Mouse (Mus musculus) lung, postnatal 14 days (tissue): ENCODE results near the gene Mgat4e.
"Not testable (repeated sequence)": the region's sequence is repeated elsewhere in the genome, so short reads cannot be mapped to it uniquely, and the experiment has no call there.

Experiments used
- DNase-seq: peaks from one replicate; pipeline ENCODE4 v3.0.0; 2021

Gene Mgat4e

DNA sequence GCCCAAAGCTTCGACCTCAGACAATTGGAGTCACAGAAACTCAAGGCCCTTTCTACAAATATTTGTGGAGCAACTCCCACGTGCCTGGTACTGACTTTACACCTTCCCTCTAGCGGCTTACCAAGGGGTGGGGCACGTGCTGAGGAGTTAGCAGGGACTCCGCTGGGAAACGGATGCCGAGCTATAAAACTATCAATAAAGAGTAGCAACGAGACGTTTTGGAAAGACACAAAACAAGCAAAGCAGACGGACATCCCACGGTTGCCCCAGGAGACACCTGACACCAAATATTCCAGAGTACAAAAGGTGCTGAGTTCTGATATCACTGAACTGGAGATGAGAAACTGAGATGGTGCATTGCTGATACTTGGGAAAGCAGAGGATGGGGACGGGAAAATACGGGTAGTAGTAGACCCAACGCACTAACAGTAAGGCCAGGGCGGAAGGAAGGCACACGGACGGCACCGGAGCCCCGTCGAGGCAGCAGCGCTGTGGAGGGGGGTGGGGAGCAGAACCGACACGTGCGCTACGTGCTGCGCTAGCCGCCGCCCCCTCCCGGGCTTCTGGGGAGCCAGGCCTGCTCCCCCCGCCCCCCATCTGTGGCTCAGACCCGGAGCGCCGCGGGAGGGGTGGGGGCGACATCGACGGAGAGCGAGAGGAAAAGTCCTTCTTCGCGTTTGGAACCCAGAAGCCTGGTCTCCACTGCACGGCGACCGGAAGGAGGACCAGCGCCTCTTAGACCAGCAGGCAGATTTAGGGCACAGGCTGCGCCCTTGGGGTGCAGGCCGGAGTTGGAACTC, 6.6 kb upstream of the Mgat4e start:
- DNase-seq = peak; percentile 32

DNA sequence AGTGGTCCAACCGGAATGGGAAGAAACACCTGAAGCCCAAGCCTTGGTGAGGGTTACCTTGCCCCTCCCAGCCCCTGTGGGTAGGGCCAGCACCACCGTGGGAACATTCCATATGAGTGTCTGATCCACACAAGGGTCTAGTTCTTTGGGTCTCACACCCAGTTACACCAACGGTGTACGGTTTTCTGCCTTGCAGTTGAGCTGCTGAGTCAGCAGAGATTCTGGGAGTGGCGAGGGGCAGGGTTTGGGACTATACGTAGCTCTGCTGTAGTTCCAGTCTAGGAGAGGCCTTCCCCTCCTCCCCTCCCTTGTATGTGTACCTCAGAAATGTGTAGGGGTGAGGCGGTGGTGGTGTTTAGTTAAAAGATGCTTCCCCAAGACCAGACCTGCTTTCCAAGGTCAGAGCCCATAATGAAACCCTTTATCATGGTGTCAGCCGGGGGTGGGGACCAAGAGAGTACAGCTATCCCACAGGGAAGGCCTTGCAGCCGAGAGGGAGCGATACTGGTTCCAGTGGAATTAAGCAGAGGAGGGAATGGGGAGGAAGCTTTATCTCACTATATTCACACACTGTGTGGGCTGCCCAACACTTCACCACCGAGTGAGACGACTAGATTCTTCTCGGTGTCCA, 5.9 kb upstream of the Mgat4e start:
- peak; percentile 38 for DNase-seq

DNA sequence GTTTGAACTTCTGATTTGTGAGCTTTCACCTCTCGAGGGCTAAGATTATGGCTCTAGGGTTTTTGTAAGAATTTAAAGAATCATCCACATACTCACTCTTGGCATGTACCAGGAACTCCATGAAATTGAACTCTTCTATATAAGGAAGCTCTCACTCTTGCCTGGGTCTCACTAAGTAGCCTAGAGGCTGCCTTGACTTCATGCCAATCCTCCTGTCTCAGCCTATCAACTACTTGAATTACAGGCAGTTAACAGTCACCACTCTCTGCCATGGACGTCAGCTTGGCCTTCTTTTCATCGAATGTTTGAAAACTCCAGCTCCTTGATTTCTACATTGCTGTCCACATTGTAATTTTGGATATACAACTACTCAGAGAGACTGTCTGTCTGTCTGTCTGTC, 2.9 kb upstream of the Mgat4e start:
- no peak for DNase-seq

DNA sequence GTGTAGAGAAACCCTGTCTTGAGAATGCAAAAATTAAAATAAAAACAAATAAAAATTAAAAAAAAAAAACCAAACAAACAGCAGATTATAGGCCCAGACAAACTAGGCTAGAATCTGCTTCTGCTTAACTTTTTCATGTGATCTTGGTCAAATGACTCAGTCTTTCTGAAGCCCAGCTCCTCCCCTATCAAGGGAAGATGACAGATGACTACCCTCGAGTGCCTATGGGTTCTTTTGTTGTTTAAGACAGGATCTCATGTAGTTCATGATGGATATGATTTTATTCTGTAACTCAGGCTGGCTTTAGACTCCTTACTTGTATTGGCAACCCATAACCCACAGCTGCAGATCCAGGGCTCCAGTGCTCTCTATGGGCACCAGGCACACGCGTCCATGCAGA, 2.4 kb upstream of the Mgat4e start:
- DNase-seq = no peak

DNA sequence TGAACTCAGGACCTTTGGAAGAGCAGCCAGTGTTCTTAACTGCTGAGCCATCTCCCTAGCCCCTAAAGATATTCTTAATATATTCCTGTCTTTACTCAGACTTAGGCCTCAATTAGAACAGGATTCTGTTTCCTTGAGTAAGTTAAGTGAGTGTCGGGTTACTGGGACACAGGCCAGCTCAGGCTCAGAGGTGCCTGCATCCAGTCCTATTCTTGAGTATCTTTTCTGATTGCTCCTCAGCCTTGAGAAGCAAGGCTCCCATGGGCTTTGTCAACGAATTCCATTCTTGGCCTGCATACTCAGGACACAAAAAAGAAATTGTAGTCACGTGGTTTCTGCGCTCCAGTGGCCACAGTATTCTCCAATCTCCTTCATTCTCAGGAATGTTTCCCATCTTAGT, 1.3 kb downstream of the Mgat4e start:
- no peak for DNase-seq

DNA sequence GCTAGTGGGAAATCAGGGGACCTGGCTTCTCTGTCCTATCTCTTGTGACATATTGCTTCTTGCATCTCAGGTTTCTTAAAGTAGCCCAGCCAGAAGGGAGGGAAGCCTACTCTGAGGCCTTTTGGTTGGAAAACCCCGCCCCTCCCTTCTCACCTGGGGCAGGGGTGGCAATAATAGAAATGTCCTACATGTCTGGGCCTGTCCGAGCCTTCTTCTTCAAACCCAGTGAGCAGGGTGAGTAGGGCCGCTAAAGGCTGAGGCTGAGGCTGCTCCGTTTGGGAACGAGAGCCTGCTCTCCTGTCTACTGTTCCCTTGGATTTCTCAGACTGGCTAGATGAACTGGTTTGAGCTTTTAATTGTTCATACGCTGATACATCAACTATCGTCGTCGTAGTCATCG, 8.9 kb downstream of the Mgat4e start:
- DNase-seq = no peak

DNA sequence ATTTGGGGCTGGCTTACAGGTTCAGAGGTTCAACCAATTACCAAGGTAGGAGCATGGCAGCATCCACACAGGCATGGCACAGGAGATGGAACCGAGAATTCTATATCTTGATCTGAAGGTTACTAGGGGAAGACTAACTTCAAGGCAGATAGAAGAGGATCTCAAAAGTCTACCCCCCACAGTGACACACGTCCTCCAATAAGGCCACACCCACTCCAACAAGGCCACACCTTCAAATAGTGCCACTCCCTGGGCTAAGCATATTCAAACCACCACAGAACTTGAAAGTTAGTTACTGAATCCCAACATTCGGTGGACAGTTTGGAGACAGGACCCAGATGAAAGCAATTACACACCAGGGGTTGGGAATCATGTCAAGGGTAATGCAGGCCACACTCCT, 14.0 kb downstream of the Mgat4e start:
- DNase-seq = no peak

DNA sequence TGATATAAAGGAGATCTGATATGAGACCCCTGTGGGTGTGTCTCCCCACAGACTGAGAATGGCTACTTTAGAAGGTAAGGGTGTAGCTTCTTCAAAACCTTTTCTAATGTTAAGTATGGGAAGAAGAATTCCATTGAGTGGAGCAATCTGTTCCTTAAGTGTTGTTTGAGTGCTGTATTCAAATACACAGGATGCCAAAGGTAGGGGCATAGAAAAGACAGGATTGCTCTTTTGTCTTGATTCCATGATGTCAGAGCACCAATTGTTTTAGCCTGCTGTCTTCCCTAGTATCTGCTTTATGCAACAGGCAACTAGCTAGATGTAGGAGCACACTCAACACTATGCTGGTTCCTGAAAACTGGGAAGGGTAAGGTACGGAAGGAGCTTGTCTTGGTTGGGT, 14.4 kb downstream of the Mgat4e start:
- DNase-seq = no peak

DNA sequence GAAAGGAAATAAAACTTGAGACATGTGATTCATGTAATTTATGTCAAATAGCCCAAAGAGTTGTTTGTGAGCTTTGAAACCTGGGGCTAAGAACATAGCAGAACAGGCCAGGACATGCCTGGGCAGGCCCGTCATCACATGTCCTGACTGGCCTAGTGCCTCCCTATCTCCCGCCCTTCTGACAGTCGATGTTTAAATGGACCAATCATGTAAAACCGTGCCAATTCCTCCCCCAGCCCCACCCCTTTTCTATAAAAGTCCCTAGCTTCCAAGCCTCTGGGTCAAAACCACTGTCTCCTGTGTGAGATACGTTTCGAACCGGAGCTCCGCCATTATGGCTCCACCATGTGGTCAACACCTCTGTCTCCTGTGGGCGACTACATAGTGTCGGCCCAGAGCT, 15.8 kb downstream of the Mgat4e start:
- DNase-seq = not testable (repeated sequence)

DNA sequence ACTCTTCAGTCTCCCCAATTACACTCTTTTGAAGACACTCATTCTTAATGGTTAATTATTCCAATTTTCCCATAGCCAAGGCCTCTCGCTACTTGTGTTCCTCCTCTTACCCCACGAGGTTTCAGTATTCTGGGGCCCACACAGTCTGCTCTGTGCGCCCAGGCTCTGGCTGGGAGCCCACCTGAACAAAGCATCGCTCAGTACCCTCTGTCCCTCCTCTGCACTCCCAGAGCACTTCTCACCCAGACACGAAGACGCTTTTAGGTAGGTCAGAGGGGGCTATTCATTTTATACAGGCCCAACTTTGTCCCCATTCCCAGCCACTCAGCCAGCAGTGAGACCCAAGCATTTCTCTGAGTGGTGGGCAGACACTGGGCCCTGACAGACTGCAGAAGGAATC, 18.9 kb downstream of the Mgat4e start:
- no peak for DNase-seq

DNA sequence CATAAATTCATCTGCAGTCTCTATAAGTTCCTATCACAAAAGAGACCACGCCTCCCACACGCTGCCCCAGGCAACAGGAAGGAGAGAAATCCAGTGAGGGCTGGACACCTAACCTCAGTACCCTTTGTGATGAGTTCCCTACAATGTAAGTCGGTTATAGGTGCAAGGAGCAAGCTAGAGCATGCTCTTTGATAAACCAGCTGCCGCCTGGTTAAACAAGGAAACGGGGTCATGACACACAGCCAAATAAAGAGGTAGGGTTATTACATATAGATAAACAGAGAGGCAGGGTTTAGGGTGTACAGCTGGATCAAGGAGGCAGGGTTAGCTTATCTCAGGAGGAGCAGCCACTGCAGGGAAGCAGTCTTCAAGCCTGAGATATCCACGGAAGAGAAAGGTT, 22.7 kb downstream of the Mgat4e start:
- DNase-seq = no peak

DNA sequence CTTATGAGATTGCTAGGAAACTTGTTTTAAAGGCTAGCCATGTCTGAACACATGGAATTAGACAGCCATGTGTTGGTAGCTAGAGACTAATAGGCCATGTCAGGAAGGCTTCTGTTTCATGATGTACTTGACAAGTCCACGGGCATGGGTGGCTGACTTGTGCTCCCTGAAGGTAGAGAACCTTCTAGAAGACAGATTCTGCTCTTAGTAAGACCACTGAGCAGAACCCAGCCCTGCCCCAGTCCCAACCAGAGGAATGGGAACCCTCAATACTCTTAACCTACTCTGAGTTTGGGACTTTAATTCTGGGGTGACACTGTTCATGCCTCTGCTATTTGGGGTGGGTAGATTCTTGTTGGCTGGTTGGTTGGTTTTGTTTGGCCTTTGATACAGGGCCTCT, 24.5 kb downstream of the Mgat4e start:
- DNase-seq = no peak

DNA sequence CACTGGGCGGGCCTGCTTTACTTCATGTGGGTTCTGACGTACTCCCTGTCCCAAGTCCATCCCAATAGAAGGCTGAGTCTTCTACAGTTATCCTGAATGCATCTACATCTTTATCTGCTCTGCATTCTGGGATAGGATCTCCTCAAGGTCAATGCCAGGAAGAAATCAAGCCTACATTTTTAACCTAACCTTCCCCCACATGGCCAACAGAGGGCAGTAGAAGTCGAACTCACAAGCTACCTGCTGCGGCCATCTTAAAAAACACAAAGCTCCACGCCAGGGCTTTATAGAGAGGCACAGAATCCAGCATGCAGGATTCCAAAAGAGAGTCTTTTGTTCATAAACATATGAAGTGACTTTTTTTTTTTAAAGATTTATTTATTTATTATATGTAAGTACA, 25.1 kb downstream of the Mgat4e start:
- DNase-seq = peak; percentile 27

DNA sequence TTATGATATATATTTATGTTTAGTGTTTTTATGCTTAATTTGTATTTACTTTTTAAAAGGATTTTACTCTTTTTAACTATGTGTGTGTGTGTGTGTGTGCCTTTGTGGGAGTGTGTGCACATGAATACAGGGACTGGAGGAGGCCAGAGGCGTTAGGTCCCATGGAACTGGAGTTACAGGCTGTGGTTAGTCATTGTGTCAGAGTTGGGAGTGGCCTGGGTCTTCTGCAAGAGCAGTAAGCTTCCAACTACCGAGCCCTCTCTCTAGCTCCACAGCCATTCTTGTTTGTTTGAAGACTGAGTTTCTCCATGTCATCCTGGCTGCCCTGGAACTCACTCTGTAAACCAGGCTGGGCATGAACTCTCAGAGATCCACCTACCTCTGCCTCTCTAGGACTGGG, 27.2 kb downstream of the Mgat4e start:
- no peak for DNase-seq

DNA sequence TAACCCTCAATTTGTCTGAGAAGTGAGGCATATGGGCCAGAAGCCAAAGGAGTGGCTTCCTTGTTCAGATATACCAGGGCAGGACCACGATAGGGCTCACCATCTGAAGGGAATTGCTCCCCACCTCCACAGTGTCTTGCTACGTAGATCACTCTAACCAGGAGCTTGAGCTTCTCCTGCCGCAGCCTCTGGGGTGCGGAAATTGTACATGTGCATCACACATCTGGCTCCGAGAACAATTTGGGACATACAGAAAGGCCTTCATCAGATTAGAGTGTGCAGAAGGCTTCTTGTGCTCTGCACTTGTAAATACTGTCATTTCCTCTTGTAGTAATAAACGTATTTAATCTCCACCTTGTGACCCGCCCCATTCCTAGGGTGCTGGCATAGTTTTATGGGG, 28.3 kb downstream of the Mgat4e start:
- DNase-seq = no peak

DNA sequence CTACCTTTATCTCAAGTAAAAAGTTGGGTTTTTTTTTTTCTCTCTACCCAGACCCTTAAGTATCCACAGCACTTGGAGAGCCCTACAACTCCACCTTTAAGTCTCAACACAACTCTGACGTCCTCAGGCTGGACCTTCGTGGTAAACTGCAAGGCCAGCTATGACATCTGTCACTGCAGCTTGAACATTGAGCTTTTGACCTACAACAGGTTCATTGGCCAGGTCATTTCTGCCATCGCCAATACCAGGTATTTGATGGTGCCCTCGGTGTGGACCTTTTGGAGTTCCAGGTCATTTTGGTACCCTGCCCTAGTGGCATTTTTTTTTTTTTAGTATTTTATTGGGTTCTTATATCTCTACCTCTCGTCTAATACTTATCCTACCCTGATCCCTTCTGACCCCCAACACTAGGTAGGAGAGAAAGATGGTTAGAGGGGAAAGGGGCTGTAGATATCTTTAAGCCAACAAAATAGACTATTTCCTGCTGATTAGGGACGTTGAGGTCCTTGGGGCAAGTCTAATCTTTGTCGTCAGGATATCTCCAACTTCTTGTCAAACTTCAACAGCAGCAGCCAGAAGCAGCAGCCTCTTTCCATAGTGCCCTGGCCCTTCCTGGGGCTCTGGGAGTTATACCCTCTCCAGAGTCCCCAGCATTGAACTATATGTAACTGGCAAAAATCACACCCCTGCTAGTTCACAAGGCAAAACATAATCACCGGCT, 29.3 kb downstream of the Mgat4e start:
- no peak for DNase-seq

DNA sequence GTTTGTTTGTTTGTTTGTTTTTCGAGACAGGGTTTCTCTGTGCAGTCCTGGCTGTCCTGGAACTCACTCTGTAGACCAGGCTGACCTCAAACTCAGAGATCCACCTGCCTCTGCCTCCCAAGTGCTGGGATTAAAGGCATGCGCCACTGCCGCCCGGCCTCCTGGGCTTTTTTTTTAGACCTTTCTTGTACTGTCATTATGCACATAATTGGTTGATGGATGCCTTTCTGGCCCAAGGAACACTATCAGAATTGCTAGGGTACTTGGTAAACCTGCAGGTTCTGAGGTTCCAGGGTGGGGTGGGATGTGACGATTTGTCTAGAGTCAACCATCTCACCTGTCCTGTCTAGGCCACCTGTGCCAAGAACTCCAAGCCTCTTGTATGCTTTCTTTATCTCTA, 30.3 kb downstream of the Mgat4e start:
- not testable (repeated sequence) for DNase-seq

DNA sequence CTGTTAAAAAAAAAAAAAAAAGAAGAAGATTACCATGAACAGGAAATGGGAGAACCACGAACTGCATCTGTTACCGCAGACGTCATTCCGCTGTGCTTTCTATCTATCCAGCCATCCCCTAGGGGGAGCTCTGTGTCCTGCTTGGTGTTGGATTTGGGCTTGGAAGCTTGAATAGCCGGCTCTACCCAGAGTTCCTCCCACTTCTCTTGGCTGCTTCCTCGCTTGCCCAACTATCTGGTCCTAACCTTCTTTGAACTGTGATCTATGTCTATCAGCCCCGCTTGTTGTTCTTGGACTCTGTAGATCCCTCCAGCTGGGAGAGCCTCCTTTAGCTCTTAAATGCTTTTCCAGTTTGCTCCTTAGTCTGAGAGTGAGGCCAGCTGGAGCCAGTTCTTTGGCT, 30.8 kb downstream of the Mgat4e start:
- peak; percentile 90 for DNase-seq

DNA sequence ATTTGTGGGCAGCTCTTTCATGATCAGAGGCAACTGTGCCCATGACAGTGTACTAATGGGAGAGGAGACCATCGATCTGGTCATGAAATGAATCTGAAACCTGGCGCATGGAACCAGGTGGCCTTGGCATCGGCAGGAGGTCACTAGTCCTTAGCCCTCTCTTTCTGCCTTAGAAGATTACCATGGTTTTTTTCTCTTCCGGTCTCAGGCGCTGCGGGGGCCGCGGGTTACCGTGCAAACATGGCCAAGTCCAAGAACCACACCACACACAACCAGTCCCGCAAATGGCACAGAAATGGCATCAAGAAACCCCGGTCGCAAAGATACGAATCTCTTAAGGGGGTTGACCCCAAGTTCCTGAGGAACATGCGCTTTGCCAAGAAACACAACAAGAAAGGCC, 31.6 kb downstream of the Mgat4e start:
- not testable (repeated sequence) for DNase-seq

DNA sequence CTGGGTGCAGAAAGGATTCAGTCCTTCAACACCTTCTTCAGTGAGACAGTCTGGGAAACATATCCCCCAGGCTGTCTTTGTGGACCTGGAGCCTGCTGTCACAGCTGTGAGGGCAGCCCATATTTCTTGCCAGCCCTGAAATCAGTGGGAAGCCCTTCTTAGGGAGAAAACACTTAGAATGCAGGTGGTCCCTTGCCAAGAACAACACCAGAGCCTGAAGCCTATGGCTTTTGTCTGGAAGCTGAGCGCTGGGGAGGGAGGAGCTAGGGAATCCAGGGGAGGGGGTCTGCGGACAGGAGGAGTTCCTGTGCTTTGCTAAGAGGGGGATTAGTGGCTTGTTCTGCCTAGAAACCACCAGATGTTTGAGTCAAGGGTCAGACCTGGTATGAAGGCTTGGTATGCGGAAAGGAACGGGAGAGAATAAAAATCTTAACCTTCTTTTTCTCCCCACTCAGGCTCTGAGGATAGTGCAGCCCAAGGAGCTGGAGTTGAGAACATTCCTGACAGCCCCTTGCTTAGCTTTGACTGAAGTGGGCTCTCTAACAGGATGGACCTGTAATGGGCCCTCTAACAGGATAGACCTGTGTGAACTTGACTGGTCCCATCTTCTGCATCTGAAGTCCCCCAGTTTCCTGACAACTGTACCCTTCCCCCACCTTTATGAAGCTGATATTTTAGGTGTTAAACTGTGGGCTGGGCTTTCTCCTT, 32.8 kb downstream of the Mgat4e start:
- peak; percentile 17 for DNase-seq

DNA sequence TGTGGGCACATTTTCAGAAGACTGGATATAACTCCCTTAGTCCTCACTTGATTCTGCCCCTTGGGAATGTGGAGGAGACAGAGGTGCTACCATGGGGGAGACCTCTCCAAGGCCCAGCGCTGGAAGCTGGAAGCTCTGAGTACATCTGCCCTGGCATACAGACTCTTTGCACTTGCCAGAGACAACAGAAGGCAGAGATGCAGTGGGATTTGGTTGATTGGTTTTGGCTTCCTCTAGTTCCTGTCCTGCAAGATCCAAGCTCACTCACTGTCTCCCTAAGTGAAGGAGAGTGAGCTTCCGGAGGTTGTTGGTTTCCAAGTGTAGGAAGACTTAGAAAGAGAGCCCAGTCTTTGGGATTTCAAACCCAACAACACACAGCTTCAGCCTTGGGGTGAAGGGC, 33.6 kb downstream of the Mgat4e start:
- DNase-seq = no peak

DNA sequence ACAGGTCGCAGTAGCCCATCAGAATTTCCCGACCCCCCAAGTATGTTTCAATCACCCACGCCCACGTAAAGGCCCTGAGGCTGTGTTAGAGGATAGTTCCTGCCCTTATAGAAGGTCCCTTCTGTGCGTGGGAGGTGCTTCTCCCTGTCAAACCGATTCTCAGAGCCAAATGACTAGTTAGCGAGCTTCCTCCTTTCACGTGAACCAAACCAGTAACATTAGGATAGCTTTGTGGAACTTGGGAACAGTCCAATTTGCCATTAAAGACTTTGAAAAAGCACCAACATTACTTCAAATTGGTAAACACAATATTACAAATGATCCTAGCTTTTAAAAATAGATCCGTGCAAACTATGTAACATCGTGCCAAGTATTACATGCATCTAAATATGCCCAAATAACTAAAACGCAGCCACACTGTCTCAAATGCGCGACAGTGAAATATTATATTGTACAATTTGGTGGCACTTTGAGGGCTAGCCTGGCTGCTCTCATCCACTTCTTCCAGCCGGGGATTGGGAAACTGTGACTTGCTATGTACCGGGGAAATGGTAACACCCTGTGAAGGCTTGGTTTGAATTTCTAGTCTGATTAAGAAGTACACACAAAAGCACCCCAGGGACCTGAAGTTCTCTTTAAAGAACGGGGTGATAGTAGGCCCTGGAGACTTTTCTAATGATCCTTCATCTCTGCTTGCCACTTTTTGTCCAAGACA, 35.4 kb downstream of the Mgat4e start:
- DNase-seq = peak; percentile 19
